Mouse (Mus musculus) liver, adult 2 months (tissue): ENCODE results near the gene Fbxl13. TPM values are rescaled to one million over a fixed set of nuclear protein-coding genes. Genes with fewer than 3 reads are reported as not detected.

Experiments
- DNase-seq: peaks from one replicate; pipeline ENCODE4 v3.0.0-alpha.2; 2011; ENCODE audit warnings: low read depth, low spot score; ENCODE audit errors: extremely low read depth
- H3K27ac ChIP-seq: fragments of 200-500 bp; replicated peaks from 2 replicates; pipeline ENCODE4 v1.5.1; 2012; ENCODE audit warnings: low read depth, mild to moderate bottlenecking, control low read depth, inconsistent platforms, low read length; ENCODE audit not compliant: insufficient read depth
- H3K27me3 ChIP-seq: fragments of 200-500 bp; 2 replicates; pipeline ENCODE4 v1.6.1; 2012; ENCODE audit warnings: mild to moderate bottlenecking, moderate library complexity, low read length, inconsistent platforms; ENCODE audit not compliant: control insufficient read depth, insufficient read depth
- H3K36me3 ChIP-seq: fragments of 200-500 bp; 2 replicates; pipeline ENCODE4 v1.6.1; 2012; ENCODE audit warnings: low read length, inconsistent platforms; ENCODE audit not compliant: control insufficient read depth, insufficient read depth
- H3K4me1 ChIP-seq: fragments of 200-500 bp; 2 replicates; pipeline ENCODE4 v1.6.1; 2011; ENCODE audit warnings: low read length; ENCODE audit not compliant: control insufficient read depth, insufficient read depth
- H3K4me3 ChIP-seq: fragments of 200-500 bp; 2 replicates; pipeline ENCODE4 v1.5.1; 2011; ENCODE audit warnings: low read depth, mild to moderate bottlenecking, control low read depth, low read length, moderate library complexity; ENCODE audit not compliant: insufficient read depth
- H3K79me2 ChIP-seq: fragments of 200-500 bp; 2 replicates; pipeline ENCODE4 v1.6.1; 2012; ENCODE audit warnings: inconsistent platforms, mild to moderate bottlenecking, low read length, moderate library complexity; ENCODE audit not compliant: control insufficient read depth, insufficient read depth
- H3K9ac ChIP-seq: fragments of 200-500 bp; 2 replicates; pipeline ENCODE4 v1.6.1; 2012; ENCODE audit warnings: low read depth, mild to moderate bottlenecking, control low read depth, inconsistent platforms, low read length
- CTCF ChIP-seq: fragments of 200-500 bp; IDR thresholded peaks from 2 replicates; pipeline ENCODE4 v1.5.1; 2011; ENCODE audit warnings: low read depth, low read length, control low read depth
- POLR2A ChIP-seq: fragments of 200-500 bp; IDR thresholded peaks from 2 replicates; pipeline ENCODE4 v1.6.1; 2011; ENCODE audit warnings: low read length, control low read depth; ENCODE audit not compliant: insufficient read depth; ENCODE audit errors: extremely low read depth
- WGBS: fragments of 180-500 bp; shearing (Covaris S2); methylation state at CpG from one replicate; pipeline ENCODE4 v1.1.7; 2018; 5-methylcytosine and 5-hydroxymethylcytosine counted together
- polyA plus RNA-seq: library from polyadenylated mRNA; depleted of rRNA; stranded (reverse); fragments of >200 nt; gene quantifications from 2 replicates; pipeline ENCODE4 v1.2.3, GENCODE M21; 2012; rRNA removed
- total RNA-seq: library from RNA; depleted of rRNA; stranded (reverse); fragments of >200 nt; gene quantifications from 2 replicates; pipeline ENCODE4 v1.2.3, GENCODE M21; 2014; rRNA removed

Gene Fbxl13
- total RNA-seq (under 0.01 and 0.07 TPM in 2 replicates), polyA plus RNA-seq (0.04 TPM in 1 of 2 replicates, not detected in the other)

DNA sequence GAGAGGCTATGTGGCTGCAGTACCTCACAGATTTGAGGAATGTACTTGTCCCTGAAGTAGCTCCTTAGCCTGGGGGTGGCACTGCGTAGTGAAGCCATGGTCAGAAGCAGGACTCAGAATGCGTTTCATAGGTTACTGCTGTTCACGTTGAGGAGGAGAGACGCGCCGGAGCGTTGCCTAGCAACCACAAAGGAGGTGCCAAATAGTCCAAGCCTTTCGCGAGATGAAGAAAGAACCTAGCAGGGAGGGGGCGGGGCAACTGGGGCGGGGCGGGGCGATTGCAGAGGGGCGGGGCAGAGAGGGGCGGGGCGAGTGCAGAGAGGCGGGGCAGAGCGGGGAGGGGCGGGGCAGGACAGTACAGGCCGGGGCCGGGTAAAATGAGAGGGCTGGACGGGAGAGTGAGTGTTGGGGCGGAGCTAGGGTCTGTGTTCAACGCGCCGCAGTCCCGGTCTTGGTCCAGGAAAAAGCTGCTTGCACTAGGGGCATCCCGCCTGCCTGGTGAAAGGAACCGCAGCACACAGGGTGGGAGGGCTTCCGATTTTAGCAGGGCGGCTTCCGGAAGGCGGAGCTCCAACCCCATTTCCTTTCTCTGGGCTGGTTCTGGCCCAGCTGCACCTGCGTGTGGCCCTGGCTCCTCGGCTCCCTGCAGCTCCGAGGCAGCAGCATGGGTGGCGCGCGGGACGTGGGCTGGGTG, at the start of gene Fbxl13, which contains the start of gene Armc10:
Gene Fbxl13, minus strand, starts transcription at position 196 of the 694 bp plus-strand sequence.
Gene Armc10, plus strand, starts transcription at position 375 of the 694 bp plus-strand sequence.
- DNase-seq, result peak; percentile 84
- Histone ChIP-seq H3K36me3 (peaks cover 15% of the 10 kb centered on the region; the same call in 1 of the 2 replicates), H3K79me2 (no peaks in the 10 kb centered on the region), H3K27ac (peak within 1 kb of the TSS; percentile 43), H3K4me1 (peaks cover 13% of the 10 kb centered on the region), H3K27me3 (no peaks in the 10 kb centered on the region), H3K9ac (peak within 1 kb of the TSS; percentile 65), H3K4me3 (peak within 1 kb of the TSS; percentile 66)
- WGBS, result 1% methylated on average over 40 of the region's 40 CpGs
- 0 out of 2 replicates have a peak, but pooled peaks have one; percentile 5 for TF ChIP-seq CTCF
- TF ChIP-seq POLR2A, result peak; percentile 78

- Histone ChIP-seq H3K4me3 (no peak overlapping the region), H3K27ac (no peak overlapping the region), H3K4me1 (no peaks in the 10 kb centered on the region), H3K9ac (no peak overlapping the region), H3K79me2 (no peaks in the 10 kb centered on the region), H3K27me3 (no peaks in the 10 kb centered on the region), H3K36me3 (no peaks in the 10 kb centered on the region)
- WGBS, result 63% methylated on average over 3 of the region's 3 CpGs
- DNase-seq, result no peak
- TF ChIP-seq POLR2A (no peak), CTCF (no peak)
Measured at GRCm38 (mm10) chr5:21694854-21695490, 49.5 kb upstream of the Fbxl13 start.

DNA sequence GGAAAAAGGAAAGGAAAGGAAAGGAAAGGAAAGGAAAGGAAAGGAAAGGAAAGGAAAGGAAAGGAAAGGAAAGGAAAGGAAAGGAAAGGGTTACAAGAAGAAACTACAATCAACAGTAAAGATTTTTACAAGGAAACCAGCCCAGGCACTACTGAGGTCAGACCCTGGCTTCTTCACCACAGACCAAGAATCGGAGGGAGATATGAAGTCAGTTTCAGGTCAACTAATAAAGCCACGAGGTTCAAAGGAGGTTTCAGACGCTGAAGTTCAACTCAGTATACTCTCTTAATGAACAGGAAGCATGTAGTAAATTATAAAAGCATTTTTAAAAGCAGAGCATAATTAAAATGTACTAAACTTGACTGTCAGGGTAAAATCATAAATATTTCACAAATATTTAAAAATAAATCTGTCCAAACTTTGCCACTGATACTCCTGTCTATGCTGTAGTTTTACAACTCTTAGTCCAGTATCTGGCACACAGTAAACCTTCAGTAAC, 48.0 kb upstream of the Fbxl13 start:
- no peaks in the 10 kb centered on the region for H3K36me3 ChIP-seq
- no peak for DNase-seq
- no peak overlapping the region for H3K27ac ChIP-seq
- TF ChIP-seq CTCF (no peak), POLR2A (no peak)
- no peak overlapping the region for H3K9ac ChIP-seq
- no peak overlapping the region for H3K4me3 ChIP-seq
- 78% methylated on average over 3 of the region's 3 CpGs for WGBS
- no peaks in the 10 kb centered on the region for H3K27me3 ChIP-seq
- H3K4me1 ChIP-seq, result no peaks in the 10 kb centered on the region
- no peaks in the 10 kb centered on the region for H3K79me2 ChIP-seq

- Histone ChIP-seq H3K27ac (no peak overlapping the region), H3K36me3 (no peaks in the 10 kb centered on the region), H3K4me3 (no peak overlapping the region), H3K27me3 (no peaks in the 10 kb centered on the region), H3K79me2 (no peaks in the 10 kb centered on the region), H3K9ac (no peak overlapping the region), H3K4me1 (no peaks in the 10 kb centered on the region)
- DNase-seq, result no peak
- WGBS, result 94% methylated on average over 5 of the region's 5 CpGs
- TF ChIP-seq CTCF, result no peak
- no peak for TF ChIP-seq POLR2A
Measured at GRCm38 (mm10) chr5:21692230-21692629, 46.8 kb upstream of the Fbxl13 start.

DNA sequence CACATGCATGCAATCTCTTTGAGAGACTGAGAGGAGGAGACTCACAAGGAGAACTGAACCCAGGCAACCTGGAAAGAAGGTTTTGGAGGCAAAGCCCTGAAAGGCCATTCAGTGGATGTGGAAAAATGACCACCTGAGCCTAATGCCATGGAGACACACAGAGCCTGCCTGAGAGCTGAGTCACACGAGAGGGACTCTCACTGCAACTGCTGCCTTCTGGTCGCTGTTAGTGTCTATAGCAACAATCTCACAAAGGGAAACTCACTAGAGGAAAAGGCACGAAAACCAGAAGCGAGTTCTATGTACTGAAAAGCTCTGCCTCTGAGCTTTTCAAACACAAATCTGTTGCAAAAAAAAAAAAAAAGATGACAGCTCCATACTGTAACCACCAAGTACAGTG, 41.6 kb upstream of the Fbxl13 start:
- 76% methylated on average over 4 of the region's 4 CpGs for WGBS
- Histone ChIP-seq H3K9ac (no peak overlapping the region), H3K36me3 (peaks cover 2% of the 10 kb centered on the region; the same call in 1 of the 2 replicates), H3K4me1 (no peaks in the 10 kb centered on the region), H3K4me3 (no peak overlapping the region), H3K79me2 (no peaks in the 10 kb centered on the region), H3K27me3 (0 out of 2 replicates have a peak, but pooled peaks cover 2% of the 10 kb centered on the region), H3K27ac (no peak overlapping the region)
- no peak for TF ChIP-seq POLR2A
- TF ChIP-seq CTCF, result no peak
- no peak for DNase-seq

GRCm38 (mm10) chr5:21685001-21685400, 39.6 kb upstream of the Fbxl13 start:
- 0 out of 2 replicates have a peak, but pooled peaks cover 2% of the 10 kb centered on the region for H3K27me3 ChIP-seq
- H3K36me3 ChIP-seq, result peaks cover 2% of the 10 kb centered on the region; the same call in 1 of the 2 replicates
- no peaks in the 10 kb centered on the region for H3K79me2 ChIP-seq
- DNase-seq, result no peak
- no peak overlapping the region for H3K27ac ChIP-seq
- TF ChIP-seq CTCF (no peak), POLR2A (no peak)
- no peaks in the 10 kb centered on the region for H3K4me1 ChIP-seq
- WGBS, result 74% methylated on average over 10 of the region's 10 CpGs
- H3K4me3 ChIP-seq, result no peak overlapping the region
- H3K9ac ChIP-seq, result no peak overlapping the region
